Mouse (Mus musculus): ENCODE measurements around the gene Bcl2l11. TPM values are rescaled to one million over a fixed set of nuclear protein-coding genes. Genes with fewer than 3 reads are reported as not detected.

Gene Bcl2l11
- total RNA-seq, 2 experiments from 2014 or later = 13.4 to 14.4 TPM

DNA sequence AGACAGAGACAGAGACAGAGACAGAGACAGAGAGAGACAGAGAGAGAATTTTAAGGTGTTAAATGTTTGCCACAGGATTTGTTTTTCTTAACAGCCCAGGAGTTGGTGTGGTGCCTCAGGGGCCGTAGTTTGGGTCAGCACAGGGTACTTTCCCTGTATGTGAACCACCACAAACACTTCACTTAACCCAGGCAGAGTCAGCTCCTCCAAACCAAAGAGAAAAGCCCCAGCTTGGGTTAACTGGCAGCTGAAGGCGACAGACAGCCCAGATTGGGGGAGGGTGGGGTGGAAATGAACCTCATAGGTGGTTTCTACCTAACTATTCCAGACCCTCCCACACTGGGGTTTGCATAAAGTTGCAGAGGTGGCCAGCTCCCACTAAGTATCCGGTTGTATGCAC lies 71.5 kb downstream of the Bcl2l11 start:
- no peak for ATAC-seq (replicated peaks; ENCODE audit: poor library complexity, severe bottlenecking)

DNA sequence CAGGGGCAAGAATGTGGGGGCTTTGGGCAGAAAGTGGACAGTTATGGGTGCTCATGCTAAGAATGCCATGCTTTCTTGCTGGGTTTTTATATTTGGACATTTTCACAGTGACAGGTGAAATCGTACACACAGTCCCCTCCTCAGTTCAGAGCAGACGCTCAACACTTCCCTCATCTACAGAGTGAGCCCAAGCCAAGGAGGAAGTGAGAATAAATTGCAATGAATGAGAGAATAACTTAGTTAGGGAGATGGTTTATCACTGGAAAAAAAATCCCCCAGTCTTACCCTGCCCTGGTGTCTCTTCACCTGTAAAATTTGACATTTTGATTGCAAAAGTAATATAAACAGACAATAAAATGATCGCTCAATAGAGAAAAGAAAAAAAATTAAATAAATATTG lies 77.3 kb downstream of the Bcl2l11 start:
- ATAC-seq (replicated peaks; ENCODE audit: poor library complexity, severe bottlenecking) = peak; percentile 79

DNA sequence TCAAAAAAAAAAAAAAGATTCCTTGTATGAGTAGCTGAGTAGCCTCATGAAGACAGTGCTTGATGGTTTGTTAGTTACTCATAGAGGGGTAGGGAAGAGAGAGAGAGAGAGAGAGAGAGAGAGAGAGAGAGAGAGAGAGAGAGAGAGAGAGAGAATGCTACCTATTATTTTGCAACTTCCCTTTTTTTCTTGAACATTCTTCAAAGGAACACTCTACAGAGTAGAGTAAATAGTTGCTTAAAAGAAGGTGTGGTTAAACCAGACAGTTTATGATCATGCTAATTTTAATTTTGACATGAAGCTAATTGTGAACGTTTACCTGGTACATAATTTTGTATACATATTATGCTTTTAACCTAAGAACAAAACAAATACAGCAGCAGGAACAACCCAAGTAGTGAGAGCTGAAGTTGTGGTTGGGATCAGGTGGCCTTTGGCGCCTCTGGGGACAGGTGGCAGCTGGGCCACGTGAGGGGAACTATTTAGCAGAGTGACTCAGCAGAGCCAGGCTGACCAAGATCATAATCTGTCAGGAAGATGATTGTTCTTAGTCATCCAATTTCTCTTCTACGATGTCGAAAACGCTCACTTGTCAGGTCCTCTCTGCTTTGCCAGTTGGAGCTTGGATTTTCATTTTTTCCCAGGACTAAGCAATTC lies 78.0 kb downstream of the Bcl2l11 start:
- ATAC-seq (replicated peaks; ENCODE audit: poor library complexity, severe bottlenecking) = peak; percentile 90

DNA sequence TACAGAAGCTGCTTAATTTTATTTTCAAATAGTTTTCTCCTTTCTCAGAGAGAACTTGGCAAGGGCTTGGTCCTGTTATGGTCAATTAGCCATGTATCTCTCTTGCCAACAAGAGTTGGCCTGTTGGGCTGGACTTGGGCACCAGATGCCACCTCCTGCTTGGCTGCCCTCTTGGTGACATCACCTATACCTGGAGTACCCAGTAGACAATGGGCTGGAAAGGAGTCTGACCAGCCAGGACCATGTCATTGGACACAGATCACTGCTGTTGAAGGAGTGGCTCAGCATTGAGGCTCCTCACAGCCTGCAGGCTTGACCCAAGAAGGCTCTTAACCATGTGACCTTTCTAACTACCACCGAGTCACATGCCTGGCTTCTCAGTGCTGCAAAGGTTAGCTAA lies 82.7 kb downstream of the Bcl2l11 start:
- ATAC-seq (replicated peaks; ENCODE audit: poor library complexity, severe bottlenecking) = no peak

DNA sequence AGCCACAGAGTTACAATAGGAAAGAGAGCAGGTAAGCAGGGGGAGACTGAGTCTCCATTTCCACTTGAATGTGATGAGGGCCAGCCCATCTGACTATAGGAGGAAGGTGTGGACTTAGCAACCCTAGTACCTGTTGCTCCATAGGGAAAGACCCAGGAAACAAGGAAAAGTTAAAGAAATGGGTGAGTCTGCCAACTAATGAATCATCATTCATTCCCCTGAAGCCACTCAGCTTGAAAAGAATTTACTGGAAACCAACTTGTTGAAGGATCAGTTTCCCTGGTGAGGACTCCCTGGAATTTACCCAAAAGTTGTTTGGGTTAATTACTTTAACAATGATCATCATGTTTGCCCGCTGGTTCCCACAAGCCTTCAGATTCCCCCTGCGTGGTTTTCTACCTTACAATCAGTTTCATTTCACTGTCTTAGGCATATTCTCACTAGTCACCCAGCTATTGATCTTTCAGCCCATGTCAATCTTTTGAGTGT lies 84.0 kb downstream of the Bcl2l11 start:
- no peak for ATAC-seq (replicated peaks; ENCODE audit: poor library complexity, severe bottlenecking)

DNA sequence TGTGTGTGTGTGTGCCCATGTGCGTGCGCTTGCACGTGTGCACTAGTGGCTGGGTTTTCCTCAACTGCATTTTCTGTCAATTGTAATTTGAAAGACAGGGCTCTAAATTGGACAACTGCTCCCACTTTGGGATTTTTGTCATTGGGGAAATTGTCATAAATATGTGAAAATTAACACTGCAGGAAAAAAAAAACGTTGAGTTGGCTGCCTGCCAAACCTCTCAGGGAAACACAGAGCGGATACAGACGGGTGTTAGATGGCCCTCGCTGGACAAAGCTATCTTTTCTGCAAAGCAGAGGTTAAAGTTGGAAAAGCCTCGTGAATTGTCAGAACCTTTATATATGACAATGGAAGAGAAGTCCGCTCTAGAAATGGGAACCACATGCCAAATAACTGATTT lies 84.5 kb downstream of the Bcl2l11 start:
- ATAC-seq (replicated peaks; ENCODE audit: poor library complexity, severe bottlenecking) = no peak

DNA sequence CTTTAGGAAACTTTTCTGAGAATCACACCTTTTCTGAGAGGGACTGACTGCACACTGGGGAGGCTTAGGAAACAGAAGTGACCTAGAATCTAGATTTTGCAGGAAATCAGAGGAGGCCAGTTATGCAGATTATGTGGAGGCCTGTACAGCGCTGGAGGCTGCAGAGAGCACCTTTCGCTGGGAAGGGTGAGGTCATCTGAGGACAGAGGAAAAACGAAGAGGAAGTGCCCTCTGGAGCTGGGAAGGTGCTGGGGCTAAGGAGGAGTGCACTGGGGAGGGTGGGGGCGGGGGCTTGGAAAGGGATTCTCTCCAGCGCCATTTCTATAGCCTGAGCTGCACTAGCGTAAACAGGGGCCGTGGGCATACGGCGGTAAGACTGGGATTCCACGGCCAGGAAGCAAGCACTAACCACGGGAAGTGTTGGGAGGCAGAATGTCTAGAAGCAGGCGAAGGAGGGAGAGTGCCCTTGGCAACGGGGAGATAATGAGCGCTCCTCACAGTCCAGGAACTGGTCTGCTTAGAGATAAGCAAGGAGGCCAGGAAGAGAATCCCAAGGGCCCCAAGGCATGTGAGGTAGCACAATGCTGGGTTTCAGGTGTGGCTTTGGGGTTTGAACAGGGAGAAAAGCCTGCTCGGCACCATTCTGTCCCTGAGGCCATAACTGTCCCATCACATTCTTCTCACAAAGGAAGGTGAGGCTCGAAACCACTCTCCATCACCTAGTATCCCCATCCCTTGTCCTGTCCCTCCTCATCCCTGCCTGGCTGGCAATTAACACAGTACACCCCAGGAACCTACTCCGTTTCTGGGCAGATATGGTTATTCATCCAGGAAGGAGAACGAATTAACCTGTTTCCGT lies 85.4 kb downstream of the Bcl2l11 start:
- peak; percentile 73 for ATAC-seq (replicated peaks; ENCODE audit: poor library complexity, severe bottlenecking)

DNA sequence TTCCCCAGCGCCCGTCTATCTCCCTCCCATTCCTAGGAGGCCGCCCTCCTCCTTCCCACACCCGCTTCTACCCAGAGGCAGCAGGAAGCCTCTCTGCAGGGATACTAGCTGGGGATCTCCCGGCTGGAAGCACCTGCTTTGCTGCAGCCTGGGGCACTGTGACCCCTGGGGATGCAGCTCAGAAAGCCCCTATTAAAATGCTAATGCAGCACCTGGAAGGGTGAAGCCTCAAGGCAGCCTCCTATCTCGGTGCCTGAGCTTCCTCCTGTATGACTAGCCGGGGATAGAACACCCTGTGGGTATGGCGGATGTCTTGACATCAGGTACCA lies 86.0 kb downstream of the Bcl2l11 start:
- no peak for ATAC-seq (replicated peaks; ENCODE audit: poor library complexity, severe bottlenecking)
